Mouse (Mus musculus): ENCODE results near the gene Jmjd1c.
"Not testable (repeated sequence)": the region's sequence is repeated elsewhere in the genome, so short reads cannot be mapped to it uniquely, and the experiment has no call there.

Gene Jmjd1c

GRCm38 (mm10) chr10:67100831-67101251 is 4.9 kb downstream of the Jmjd1c start:
- no peak for DNase-seq (ENCODE audit: inconsistent ontology term)

DNA sequence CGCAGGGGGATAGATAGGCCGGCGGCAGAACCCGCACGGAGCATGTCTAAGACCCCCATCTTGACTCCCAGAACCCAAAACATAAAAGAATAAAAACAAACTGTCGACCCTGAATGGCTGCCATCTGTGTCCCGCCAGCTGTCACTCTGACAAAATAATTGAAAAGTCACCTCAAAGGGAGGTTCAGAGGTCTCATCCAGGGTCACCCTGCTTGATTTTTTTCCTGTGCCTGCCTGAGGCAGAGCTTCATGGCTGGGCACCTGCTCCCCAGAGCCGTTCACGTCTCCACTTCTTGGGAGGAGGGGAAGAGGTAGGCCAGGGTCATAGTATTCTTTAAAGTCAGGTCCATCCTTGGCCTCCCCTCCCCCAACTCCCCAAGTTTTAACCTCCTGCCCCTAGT is 8.6 kb downstream of the Jmjd1c start:
- DNase-seq (ENCODE audit: inconsistent ontology term): no peak

- DNase-seq (ENCODE audit: inconsistent ontology term): no peak
Observed at GRCm38 (mm10) chr10:67105331-67106217, 9.6 kb downstream of the Jmjd1c start.

DNA sequence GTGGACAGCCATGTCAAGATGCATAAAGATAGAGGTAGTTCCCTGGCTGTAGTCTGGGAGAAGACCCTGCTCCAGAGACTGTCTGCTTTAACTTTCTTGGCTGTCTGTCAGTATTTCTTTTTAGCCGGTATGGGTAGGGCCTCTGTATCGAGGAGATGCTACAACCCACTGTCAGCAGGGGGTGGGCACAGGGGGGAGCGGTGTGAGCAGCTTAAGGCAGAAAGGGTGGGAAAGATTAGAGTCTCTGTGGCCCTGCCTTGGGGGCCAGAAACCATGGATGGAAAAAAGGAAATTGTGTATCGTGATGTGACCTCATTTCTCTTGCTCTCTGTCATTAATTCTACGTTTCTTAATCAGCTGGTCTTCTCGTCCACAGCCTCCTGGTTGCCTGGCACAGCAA is 10.5 kb downstream of the Jmjd1c start:
- no peak for DNase-seq (ENCODE audit: inconsistent ontology term)

DNA sequence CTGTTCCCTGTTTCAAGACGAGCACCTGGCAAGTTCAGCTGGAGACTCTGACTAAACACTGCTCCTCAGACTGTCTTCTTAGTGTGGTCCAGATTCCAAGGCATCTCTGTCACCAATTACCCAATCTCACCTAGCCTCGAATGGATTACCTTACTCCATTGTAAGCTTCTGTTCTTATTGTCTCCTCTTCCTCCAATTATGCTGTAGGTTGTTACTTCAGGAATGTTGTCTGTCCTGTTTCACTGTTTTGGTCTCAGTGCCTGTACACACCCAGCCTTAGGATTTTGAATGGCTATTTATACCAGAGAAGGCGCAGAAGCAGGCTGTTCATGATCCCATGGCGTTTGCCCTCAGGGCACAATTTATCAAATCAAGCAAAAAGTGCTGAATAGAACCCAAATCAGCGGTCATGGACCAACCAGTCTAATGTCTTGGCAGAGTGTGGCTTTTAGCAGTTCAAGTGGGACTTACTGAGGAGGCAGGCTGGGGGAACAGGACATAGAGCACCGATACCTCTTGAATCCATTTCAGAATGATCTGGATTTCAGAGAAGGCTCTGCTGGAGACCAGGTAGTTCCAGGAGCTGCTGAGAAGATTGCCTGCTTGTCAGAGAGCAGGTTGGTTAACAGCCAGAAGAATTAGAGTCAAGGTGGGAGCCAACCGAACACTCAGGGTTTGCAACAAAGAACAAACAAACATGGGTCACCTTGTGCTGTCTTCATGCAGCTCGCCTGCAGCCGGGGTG is 11.3 kb downstream of the Jmjd1c start:
- peak; percentile 48 for DNase-seq (ENCODE audit: inconsistent ontology term)

DNA sequence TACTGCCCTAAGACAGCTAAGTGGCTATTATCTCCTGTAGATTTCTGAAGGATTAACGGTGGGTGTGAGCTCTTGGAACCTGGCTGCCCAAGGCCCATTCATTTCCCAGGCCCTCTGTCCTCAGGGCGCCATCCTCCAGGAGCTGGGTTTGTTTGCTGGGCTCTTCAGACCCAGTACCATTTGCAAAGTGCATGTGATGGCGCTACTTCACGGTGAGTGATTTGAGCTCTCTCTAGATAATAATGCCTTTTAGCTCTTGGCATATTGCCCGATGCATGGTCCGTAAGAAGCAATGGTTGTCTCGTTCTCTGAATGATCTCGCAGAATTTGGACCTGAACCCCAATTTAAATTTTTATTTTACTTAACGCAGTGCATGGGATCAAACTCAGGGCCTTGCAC is 12.2 kb downstream of the Jmjd1c start:
- DNase-seq (ENCODE audit: inconsistent ontology term): no peak

DNA sequence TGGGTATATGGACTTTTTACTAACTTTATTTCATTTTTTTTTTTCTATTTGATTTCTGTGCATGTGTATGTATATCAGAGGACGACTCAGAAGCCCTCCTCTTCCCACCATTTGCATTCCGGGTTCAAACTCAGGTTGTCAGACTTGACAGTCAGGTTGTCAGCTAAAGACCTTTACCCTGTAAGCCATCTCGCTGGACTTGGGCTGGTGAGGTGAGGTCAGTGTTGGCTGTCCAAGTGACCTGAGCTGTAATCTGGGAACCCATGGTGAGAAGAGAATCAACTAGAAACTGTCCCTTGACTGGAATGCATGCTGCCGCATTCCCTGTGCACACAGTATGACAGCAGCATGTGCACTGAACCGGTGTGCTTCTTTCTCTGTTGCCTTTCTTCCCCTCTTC is 13.7 kb downstream of the Jmjd1c start:
- no peak for DNase-seq (ENCODE audit: inconsistent ontology term)

DNA sequence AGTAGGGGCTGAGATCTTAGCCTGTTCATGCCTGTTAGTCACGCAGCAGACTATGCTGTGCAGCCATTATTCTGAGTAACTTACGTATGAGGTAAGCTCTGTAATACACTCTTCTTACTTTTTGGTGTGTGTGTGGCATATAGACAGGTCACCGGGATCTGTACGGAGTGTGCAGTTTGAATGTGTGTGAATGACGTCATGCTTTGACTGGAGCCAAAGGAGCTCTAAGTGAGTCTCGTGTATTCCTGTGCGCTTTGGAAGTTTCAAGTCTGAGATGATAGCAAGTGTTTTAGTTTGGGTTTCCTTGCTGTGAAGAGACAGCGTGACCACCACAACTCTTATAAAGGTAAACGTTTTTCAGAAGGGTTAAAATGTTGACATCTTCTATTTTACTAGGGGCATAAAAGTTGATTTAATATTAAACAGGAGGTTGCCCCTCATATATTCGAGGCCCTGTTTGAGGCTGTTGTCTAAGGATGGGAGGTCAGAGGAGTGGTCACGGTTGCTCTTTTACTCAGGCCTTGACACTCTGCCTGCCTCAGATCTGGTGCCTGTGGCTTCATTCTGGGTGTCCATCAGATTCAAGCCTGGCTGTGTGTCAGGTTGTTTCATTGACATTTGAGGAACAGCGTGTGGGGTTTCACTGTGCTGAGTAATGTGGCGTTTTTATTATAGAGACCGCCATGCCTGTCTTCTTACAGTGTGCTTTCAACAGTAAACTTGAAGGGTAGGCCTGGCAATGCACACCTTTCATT is 15.3 kb downstream of the Jmjd1c start:
- DNase-seq (ENCODE audit: inconsistent ontology term): no peak

- DNase-seq (ENCODE audit: inconsistent ontology term): no peak
Observed at GRCm38 (mm10) chr10:67111799-67112177, 15.9 kb downstream of the Jmjd1c start.

DNA sequence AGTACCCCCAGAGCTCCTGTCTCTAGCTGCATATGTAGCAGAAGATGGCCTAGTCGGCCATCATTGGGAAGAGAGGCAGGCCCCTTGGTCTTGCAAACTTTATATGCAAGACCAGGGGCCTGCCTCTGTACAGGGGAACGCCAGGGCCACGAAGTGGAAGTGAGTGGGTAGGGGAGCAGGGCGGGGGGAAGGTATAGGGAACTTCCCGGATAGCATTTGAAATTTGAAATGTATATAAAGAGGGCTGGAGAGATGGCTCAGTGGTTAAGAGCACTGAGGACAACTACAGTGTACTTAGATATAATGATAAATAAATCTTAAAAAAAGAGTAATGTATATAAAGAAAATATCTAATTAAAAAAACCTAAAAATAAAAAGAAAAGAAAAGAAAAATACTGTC is 17.0 kb downstream of the Jmjd1c start:
- DNase-seq (ENCODE audit: inconsistent ontology term): not testable (repeated sequence)

DNA sequence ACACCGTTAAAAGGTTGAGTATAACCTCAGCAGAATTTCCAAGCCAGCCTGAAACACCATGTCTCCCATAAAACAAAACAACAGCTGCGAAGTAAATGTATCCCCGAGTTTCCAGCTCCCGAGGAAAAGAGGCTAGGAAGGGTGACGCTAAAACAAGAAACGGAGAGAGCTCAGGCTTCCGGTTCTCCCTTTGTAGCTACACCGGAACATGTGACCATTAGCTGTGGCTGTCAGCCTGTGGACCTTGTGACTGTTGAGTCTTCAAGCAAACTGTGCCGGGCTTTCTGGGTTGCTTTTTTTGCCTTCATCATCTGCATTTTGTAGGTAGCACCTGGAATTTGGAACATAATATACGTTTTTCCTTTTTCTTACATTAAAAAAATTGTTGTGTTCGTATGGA is 17.9 kb downstream of the Jmjd1c start:
- DNase-seq (ENCODE audit: inconsistent ontology term): no peak

- DNase-seq (ENCODE audit: inconsistent ontology term): no peak
Observed at GRCm38 (mm10) chr10:67115115-67115514, 19.2 kb downstream of the Jmjd1c start.

GRCm38 (mm10) chr10:67115666-67116091 is 19.8 kb downstream of the Jmjd1c start:
- no peak for DNase-seq (ENCODE audit: inconsistent ontology term)

GRCm38 (mm10) chr10:67116251-67116650 is 20.3 kb downstream of the Jmjd1c start:
- peak; percentile 76 for DNase-seq (ENCODE audit: inconsistent ontology term)

GRCm38 (mm10) chr10:67119291-67119690 is 23.4 kb downstream of the Jmjd1c start:
- no peak for DNase-seq (ENCODE audit: inconsistent ontology term)

- DNase-seq (ENCODE audit: inconsistent ontology term): no peak
Observed at GRCm38 (mm10) chr10:67120180-67120579, 24.3 kb downstream of the Jmjd1c start.

- peak; percentile 89 for DNase-seq (ENCODE audit: inconsistent ontology term)
Observed at GRCm38 (mm10) chr10:67120640-67121039, 24.7 kb downstream of the Jmjd1c start.

DNA sequence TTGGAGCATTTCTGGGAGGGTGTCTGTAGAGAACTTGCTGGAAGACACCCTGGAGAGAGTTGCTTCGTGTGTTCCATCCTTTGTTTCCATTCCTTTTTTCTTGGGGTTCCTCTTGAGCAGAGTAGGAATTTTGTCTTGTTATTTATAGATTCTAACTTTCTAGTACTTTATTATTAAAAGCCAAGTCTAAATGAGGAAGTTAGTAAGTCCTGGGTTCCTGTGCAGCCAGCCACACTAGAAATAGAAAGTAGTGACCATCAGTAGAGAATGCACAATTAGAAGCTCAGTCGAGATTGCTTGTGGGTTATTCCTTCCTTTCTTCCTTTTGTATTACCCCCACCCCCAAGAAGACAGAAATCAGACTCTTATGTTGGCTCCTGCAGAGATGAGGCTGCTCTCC is 27.8 kb downstream of the Jmjd1c start:
- DNase-seq (ENCODE audit: inconsistent ontology term): no peak

GRCm38 (mm10) chr10:67124156-67124555 is 28.2 kb downstream of the Jmjd1c start:
- no peak for DNase-seq (ENCODE audit: inconsistent ontology term)

- DNase-seq (ENCODE audit: inconsistent ontology term): peak; percentile 82
Observed at GRCm38 (mm10) chr10:67126061-67126858, 30.3 kb downstream of the Jmjd1c start.

Measured in Muller cell, postnatal 12 days (primary cell).